Mouse (Mus musculus): ENCODE data around the gene Snx29. TPM values are rescaled to one million over a fixed set of nuclear protein-coding genes. Genes with fewer than 3 reads are reported as not detected.

Snx29 gene
- total RNA-seq, 2 experiments from 2014 or later: 4.7 to 6.2 TPM

DNA sequence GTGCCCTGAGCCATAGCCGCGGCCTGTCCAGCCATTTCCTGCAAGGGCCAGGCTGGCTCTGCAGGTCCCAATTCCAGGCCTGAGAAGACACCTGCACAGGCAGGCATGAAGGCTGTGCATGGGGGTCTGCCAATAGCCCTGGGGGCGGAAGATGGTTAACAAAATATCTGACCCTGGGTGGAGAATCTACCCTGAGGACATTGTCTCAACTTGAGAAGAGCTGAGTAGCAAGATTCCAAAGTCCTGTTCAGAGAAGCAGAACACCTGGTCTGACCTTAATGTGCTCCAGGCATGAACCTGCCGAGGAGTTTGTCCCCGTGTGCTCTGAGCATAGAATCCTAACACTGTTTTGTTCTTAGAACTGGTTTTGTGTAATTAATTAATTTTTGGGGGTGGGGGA is 83.5 kb downstream of the Snx29 start:
- ATAC-seq (ENCODE audit: poor library complexity, severe bottlenecking): no peak

DNA sequence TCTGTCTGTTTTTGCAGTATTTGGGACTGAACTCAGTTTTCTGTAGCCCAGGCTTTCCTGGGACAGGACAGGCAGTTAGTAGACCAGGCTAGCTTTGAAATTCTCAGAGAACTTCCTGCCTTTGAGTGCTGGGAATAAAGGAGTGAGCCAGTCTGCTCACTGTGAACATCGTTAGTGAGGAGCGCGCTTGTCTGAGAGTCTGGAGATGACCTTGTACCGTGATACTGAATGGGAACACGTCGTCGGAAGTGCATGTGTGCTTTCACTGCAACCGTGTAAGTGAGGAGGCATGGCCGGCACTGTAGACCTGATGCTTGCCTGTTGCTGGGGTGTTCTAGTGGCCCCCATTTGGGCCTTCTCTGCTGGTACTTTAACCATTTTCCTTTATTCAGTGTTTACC is 83.9 kb downstream of the Snx29 start:
- no peak for ATAC-seq (ENCODE audit: poor library complexity, severe bottlenecking)

DNA sequence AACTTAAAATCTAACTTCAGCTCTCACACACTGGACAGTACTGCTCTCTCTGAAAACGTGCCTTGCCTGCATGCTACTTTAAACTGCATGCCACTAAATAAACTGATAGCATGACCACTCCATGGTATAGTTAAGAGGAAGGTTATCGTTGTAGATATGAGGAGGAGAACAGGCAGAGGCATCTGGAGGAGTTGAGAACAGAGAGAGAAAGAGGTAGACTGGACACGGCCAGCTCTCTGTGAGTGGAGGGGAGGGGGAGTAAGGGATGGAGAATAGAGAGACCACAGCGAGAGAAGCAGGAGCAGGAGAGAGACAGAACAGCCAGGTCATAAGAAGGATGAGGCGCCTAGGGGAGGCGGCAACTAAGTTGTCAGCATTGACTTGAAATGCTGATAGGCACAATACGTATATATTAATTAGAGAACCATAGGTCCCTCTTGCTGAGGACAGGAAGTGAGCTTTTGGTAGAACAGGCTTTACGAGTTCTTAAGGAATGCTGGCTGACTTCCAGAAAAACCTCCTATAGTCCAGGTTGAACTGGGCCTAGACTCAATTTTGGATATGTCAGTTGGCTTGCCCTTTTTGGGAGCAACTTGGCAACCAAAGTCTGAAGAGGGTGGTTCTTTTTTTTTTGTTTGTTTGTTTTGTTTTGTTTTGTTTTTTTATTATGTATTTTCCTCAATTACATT is 85.4 kb downstream of the Snx29 start:
- ATAC-seq (ENCODE audit: poor library complexity, severe bottlenecking): no peak

DNA sequence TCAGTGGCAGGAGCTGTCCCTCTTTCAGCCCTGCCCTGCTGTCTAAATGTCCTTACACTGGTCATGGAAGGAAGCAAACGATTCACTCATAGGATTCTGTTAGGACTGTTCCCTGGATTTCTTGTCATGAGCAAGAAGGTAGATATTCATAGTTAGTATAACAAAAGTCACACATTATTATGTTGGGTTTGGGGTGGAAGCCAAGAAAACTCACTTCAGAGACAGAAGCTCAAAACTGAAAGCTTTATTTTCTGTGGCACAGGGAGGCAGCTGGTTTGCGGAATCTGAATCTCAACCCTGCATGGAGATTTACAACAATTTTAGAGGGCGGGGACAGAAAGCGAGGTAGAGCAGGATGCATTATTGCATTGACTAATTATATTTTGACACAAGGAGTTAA is 86.0 kb downstream of the Snx29 start:
- no peak for ATAC-seq (ENCODE audit: poor library complexity, severe bottlenecking)

DNA sequence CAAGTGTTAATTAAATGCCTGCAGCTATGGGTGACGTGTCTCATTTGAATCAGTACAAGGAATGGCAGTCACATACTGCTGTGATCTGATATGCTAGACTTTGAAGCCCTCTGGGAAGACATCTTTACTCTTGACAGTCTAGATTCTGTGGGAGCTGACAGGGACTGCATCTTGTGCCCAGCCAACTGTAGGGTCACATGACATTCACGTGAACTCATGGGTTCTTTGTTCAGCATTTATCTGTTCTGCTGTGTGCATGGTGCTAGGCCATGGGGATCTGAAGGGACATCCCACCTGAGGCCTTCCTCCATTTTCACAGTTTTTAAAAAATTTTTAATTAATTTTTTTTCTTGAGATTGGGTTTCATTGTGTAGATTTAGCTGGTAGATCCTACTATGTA is 91.9 kb downstream of the Snx29 start:
- no peak for ATAC-seq (ENCODE audit: poor library complexity, severe bottlenecking)

DNA sequence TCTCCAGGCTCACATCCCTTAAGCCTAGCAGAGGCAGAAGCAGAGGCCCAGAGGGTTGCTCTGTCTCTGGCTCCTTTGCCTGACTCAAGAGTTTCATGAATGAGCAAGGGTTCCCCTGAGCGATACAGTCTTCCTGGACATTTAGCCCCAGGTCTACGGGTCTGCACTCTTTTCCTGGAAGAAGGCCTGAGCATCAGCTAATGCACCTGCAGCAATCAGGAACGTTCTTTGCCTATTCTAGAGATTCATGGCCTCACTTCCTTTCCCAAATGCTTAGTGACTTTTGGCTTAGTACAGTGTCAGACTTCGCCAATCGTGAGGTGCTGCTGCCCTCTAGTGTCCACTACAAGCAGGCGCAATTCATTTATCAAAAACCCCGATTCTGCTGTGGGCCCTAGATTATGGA is 95.5 kb downstream of the Snx29 start:
- peak; percentile 91 for ATAC-seq (ENCODE audit: poor library complexity, severe bottlenecking)

DNA sequence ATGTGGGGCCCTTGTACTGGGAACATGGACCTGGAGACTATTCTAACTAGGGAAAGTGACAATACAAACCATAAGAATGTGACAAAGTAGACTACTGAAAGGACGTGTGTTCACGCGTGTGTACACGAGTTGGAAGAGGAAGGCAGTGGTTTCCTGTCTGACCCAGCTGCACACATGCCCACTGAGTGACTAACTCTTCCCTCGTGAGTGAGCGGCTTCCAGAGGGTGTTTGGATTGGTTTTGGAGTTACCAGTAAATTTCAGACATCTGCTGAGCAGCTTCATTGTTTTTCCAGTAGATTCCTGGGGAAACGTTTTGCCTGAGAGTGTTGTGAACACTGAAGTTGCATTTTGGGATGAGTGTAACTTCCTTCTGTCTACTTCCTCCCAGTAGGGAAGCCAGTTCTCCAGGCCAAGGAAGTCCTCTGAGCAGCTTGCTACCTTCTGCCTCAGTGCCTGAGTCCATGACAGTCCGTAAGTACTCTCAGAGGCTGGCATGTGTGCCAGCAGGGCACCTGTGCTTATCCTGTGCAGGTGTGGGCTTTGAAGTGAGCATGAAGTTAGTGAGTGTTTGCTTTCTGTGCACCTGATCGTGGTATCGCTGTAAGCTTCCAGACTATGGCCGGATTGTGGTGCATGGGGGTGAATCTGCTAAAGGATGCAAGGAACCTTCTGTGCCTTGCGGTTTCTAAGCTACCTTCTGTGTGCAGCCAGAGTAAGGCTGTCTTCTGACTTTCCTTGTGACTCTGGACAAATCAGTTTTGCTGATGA is 97.8 kb downstream of the Snx29 start:
- ATAC-seq (ENCODE audit: poor library complexity, severe bottlenecking): no peak

DNA sequence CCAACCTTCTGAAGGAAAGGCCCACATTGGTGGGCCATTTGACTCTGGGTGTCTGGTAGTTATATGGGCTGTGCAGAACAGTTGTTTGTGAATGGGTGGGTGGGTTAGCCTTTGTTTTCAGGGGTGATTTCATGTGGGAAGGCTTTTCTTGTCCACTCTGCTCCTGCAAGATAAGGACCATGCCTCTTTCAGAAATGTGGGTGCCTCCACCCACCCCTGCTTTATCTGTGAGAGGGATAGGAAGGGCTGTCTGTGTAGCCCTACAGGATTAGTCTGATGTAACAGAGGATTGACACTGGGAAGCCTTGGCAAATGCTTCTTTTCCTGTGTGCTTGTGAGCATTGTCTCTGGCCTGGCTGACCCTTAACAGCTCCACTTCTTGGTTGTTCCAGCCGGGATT is 99.5 kb downstream of the Snx29 start:
- no peak for ATAC-seq (ENCODE audit: poor library complexity, severe bottlenecking)

DNA sequence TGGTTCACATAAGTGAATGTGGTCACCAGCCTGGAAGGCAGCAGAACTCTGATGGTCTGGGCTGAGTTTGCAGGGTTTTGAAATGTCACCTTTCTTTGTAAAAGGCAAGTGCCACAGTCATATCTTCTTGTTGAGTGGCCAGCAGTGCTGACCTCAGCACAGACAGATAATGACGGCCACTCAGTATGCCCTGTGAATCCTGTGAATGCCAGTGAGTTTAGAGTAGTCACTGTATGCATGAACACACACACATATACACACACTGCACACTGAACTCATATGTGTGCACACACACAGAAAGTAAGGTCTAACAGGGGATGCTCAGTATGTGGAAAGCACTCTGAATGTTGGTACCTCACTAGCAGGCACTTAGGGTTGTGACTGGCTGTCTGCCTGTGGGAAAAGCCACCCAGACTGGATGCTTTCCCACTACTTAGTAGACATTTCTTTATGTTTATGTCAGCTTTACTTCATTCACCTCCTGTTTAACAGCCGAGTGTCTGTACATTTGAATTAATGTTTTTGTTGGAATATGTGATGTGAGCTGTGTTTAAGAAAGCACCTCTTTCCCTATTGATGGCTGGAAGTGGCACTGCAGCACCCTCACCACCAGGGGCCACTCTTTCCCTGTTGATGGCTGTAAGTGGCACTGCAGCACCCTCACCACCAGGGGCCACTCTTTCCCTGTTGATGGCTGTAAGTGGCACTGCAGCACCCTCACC is 100.3 kb downstream of the Snx29 start:
- ATAC-seq (ENCODE audit: poor library complexity, severe bottlenecking): no peak

DNA sequence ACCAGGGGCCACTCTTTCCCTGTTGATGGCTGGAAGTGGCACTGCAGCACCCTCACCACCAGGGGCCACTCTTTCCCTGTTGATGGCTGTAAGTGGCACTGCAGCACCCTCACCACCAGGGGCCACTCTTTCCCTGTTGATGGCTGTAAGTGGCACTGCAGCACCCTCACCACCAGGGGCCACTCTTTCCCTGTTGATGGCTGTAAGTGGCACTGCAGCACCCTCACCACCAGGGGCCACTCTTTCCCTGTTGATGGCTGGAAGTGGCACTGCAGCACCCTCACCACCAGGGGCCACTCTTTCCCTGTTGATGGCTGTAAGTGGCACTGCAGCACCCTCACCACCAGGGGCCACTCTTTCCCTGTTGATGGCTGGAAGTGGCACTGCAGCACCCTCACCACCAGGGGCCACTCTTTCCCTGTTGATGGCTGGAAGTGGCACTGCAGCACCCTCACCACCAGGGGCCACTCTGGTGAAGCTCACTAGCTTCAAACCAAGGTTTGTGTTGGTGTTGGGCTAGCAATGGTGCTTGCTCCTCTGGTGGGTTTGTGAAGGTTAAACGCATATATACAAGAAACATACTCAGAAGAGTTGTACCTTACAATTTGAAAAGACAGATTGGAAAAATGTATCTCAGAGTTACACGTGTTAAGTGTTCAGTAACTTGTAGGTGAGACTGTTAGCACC is 101.0 kb downstream of the Snx29 start:
- peak; percentile 73 for ATAC-seq (ENCODE audit: poor library complexity, severe bottlenecking)

DNA sequence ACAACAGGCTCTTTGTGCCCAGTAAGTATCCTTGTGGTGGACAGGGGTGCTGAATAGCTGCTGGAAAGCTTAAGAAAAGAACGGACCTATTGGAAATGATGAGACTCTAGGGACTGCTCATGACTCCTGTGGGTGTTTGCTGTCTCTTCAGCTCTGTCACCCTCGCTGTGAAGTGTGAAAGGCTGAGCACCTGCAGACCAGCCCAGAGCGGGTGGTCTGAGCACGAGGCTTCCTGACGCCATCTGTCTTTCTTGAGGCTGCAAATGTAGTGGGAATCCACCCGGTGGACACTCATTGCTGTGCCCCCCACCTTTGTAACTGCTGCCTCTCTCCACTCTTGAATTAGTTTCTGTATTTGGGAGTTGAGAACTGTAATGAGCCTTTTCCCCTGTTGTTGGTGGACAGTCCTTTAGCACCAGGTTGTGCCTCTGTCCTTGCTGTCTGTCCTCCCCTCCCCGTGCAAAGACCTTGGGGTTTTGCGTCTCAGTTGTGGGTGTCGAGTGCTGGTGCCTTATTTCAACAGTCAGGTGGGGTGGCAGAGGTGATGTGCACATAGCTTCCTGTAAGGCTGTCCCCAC is 101.9 kb downstream of the Snx29 start:
- ATAC-seq (ENCODE audit: poor library complexity, severe bottlenecking): peak; percentile 28

DNA sequence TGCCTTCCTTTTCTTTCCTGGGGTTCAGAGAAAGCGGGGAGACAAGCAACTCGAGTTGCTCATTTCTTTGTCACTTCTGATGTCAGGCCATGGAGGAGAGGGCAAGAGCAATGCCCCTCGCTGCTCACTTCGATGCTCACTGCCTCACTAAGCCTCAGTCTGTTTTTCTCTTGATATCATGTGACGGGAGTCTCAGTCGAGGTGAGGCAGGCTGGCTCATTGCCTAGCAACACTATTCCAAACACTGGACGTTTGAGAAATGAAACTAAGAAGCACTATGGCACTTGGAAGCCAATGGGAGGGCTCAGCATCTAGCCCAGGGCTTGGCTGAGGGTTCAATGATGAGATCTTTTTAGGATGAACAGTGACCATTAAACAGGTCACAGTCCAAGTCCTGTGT is 102.6 kb downstream of the Snx29 start:
- ATAC-seq (ENCODE audit: poor library complexity, severe bottlenecking): no peak

DNA sequence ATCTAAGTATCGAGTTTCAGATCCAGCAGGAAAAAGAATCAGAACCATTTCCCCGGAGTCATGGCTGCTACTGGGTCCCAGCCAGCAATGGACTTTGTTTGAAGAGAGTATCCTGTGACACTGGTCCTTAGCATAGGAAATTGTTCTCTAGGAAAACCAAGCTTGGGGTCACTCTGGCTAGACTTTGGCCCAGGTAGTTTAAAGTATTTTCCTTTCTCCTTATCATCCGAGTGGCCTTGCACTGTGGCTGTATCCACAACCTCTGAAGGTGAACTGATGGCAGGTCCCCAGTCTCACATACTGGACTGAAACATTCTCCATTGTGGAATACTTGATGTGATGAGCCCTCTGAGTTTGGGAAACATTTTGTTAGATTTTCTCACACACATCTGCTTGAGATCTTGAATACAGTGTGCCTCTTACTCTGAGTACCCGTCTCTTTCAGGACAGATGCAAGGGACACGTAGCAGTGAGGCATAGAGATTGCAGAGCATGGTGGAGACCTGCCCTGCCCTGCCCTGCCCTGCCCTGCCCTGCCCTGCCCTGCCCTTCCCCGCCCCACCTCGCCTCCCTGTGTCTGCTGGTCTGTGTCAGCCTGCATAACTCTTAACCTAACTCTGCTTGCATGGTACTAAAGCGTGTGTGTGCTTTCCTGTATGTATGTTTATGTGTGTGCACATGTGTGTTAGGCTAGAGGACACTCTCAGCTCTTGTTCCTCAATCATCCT is 104.3 kb downstream of the Snx29 start:
- ATAC-seq (ENCODE audit: poor library complexity, severe bottlenecking): no peak

DNA sequence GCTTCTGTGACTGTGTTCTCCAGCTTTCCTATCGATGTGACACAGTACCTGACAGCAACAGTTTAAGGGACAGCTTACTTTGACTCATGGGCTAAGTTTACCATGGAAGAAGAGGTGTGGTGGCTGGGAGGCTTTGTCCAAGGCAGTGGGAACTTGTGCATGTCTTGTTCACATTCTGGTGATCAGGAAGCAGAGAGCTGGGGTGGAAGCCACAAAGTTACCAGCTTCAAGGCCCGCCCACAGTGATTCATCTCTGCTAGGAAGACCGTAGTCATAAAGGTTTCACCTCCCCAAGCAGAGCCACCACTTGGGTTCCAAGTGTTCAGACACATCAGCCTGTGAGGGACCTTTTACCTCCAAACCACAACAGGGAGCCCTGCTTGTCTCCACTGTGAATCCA is 107.1 kb downstream of the Snx29 start:
- ATAC-seq (ENCODE audit: poor library complexity, severe bottlenecking): no peak

DNA sequence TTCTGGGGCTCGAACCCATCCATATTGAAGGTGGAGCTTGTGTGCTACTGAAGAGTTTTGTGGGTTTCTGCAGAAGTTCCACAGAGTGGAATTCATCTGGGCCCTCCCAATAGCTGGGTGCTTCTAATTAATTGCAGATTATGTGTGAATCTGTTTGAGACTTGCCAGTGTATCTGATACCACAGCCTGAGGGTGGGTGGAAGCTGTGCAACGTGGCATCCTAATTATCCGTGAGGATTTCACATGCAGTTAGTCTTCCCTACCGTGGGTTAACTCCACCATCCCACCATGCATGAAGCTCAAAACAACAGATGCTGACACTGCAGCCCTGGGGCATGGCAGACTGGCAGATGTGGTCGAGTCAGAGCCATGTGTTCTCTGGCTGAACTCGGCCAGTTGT is 107.8 kb downstream of the Snx29 start:
- no peak for ATAC-seq (ENCODE audit: poor library complexity, severe bottlenecking)

DNA sequence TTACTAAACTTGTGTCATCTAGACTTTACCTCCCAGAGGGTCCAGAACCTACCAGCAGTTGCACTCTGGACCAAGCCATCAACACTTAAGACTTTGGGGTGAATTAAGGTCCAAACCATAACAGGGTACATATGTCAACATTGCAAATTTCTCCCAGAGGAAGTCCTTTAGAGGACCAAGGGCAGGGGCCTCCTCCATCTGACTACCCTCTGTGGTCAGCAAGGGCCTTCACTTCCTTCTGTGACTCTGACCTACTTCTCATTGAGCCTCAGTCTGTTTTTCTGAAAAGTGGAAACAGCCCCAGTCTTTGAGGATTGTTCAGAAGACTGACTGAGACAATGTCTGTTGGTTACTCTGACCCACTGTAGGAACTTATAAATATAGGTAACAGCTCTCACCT is 111.1 kb downstream of the Snx29 start:
- ATAC-seq (ENCODE audit: poor library complexity, severe bottlenecking): peak; percentile 95

DNA sequence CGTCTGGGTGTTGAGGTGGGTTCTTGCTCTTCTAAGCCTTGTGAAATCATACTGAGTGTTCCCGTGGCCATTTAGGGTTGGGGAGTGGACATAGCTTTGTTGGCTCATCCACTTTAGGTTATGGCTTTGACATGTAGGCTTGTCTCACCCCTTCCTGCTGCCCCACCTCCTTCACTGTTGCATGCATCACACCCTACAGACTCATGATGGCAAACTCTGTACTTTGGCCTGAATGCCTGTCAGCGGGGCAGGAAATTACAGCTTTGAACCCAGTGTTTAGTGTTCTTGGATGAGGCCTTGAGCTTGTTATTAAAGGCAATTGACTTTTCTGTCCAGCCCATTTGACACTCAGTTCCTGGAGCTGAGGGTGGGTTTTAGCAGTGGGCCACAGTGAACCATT is 114.9 kb downstream of the Snx29 start:
- no peak for ATAC-seq (ENCODE audit: poor library complexity, severe bottlenecking)

DNA sequence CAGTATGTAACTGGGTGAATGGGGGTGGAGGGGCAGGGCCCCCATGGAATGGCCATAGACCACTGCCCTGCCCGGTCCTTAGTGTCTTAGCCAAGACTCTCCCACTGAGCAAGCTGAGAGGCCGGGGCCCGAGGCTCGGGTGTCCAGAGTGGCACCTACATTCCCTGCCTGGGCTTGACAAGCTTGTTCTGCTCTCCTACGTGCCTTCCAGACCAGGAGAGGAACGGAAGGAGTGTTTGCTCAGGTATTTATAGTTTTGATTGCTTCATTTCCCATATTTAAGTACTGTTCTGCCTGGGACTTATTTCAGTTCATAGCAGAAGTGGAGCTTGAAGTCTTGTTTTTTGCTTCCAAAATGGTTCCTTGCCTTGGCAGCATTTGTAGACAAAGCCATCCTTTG is 116.7 kb downstream of the Snx29 start:
- 0 out of 2 replicates have a peak, but pooled peaks have one; percentile 9 for ATAC-seq (ENCODE audit: poor library complexity, severe bottlenecking)

DNA sequence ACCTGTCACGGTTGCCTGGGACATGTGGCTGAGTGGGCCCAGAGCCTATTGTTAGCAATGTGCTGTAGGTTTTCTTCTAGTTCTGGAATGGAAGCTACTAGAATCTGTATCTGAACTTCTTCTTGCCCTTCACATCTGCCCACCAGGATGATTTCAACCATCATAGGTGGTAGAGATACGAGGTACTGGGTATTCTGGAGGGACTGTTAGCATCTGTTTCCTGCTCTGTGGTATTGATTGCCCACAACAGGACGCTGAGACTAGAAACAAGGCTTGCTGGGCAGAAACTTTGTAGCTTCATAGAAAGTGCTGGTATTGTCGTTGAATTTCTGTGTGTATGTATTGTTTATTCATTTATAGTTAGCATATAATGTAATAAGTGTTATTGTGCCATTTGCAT is 118.9 kb downstream of the Snx29 start:
- peak; percentile 26; the same call in 1 of the 2 replicates for ATAC-seq (ENCODE audit: poor library complexity, severe bottlenecking)

DNA sequence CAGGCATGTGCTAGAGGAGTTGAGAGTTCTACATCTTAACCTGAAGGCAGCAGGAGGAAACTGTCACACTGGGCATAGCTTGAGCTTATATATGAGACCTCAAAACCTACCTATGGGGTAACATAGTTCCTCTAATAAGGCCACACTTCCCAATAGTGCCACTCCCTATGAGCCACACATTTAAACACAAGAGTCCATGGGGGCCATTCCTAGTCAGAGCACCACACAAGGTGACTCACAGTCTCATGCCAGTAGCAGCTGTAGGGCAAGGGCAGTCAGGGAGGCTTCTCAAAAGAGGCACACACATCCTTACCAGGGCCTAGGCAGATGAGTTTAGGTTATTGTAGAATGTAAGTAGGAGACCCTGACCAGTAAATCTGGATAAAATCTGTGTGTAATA is 119.8 kb downstream of the Snx29 start:
- ATAC-seq (ENCODE audit: poor library complexity, severe bottlenecking): peak; percentile 77

Data from megakaryocyte, adult 5-6 weeks (primary cell).